Mouse (Mus musculus): Measurements from ENCODE around the gene Lingo1. TPM values are rescaled to one million over a fixed set of nuclear protein-coding genes. Genes with fewer than 3 reads are reported as not detected.
A peak's percentile ranks its signal among the peaks of the same experiment; 100 is the strongest.

The Lingo1 gene
- polyA plus RNA-seq, 1 experiment from 2014 or later = 2.3 TPM

DNA sequence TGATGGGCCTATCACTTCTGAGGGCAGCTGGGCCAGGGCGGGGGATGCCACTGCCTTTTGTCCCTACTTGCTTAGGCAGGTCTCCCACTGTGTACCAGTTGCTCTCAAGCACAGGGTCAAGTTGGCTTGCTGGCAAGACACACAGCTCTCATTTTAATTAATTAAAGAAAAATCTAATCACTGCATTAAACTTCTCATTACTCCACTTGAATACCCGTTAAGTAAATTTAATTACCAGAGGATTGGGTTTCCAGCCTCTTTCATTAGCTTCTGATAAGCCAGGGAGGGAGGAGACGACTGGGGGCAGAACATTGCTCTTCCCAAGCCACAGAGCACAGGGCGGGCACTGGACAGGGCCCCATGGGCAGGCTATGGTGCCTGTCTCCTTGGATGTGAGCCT, 113.4 kb downstream of the Lingo1 start:
- no peak overlapping the region for H3K4me3 ChIP-seq
- no peaks in the 10 kb centered on the region for H3K36me3 ChIP-seq
- H3K4me1 ChIP-seq = peaks cover 31% of the 10 kb centered on the region
- no peak overlapping the region for H3K27ac ChIP-seq
- WGBS = 35% methylated on average over 4 of the region's 4 CpGs
- no peak for DNase-seq (ENCODE audit: low spot score)
- H3K9me3 ChIP-seq = no peaks in the 10 kb centered on the region
- peaks cover 11% of the 10 kb centered on the region for H3K27me3 ChIP-seq (ENCODE audit: insufficient read depth, poor library complexity, severe bottlenecking)

- no peak overlapping the region for H3K4me3 ChIP-seq
- WGBS = 77% methylated on average over 7 of the region's 7 CpGs
- H3K36me3 ChIP-seq = no peaks in the 10 kb centered on the region
- H3K4me1 ChIP-seq = peaks cover 26% of the 10 kb centered on the region
- peaks cover 11% of the 10 kb centered on the region for H3K27me3 ChIP-seq (ENCODE audit: insufficient read depth, poor library complexity, severe bottlenecking)
- DNase-seq (ENCODE audit: low spot score) = no peak
- H3K9me3 ChIP-seq = no peaks in the 10 kb centered on the region
- no peak overlapping the region for H3K27ac ChIP-seq
Observed at GRCm38 (mm10) chr9:56681950-56682349, 114.3 kb downstream of the Lingo1 start.

DNA sequence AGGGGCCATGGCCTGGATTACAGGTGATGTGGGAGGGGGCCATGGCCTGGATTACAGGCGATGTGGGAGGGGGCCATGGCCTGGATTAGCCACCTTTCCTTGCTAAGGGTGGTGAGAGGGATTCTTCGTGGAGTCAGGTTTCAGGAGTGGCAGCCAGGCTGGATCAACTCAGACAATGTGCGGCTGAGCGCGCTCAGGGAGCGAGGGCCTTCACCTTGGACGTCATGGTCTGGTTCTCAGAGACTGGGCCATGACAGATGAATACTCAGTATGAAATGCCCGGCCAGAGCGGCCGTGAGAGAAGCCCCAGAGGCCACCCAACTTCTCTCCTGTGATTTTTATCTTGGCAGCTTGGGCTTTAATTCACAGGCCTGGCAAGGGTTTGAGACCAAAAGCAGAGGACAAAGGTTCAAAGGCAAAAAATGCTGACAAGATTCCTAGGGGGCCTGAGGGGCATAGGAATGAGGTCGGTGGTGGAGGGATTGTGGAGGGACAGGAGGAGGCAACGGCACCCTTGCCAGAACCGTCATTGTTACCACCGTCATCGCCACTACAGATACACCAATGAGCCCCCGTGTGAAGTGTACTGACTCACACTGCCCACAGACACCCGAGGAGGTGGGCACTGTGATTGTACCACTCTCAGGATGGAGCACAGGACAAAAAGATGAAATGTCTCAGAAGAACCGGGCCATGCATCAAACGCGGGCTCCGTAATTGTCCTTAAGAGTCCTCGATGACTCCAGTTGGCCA, 117.2 kb downstream of the Lingo1 start:
- WGBS = 87% methylated on average over 22 of the region's 22 CpGs
- Histone ChIP-seq H3K27ac (no peak overlapping the region), H3K4me3 (no peak overlapping the region), H3K4me1 (peaks cover 18% of the 10 kb centered on the region; the same call in 1 of the 2 replicates), H3K9me3 (no peaks in the 10 kb centered on the region), H3K36me3 (no peaks in the 10 kb centered on the region), H3K27me3 (ENCODE audit: insufficient read depth, poor library complexity, severe bottlenecking) (0 out of 2 replicates have a peak, but pooled peaks cover 4% of the 10 kb centered on the region)
- no peak for DNase-seq (ENCODE audit: low spot score)

- no peaks in the 10 kb centered on the region for H3K36me3 ChIP-seq
- H3K27ac ChIP-seq = no peak overlapping the region
- peaks cover 4% of the 10 kb centered on the region; the same call in 1 of the 2 replicates for H3K4me1 ChIP-seq
- no peak overlapping the region for H3K4me3 ChIP-seq
- no peaks in the 10 kb centered on the region for H3K27me3 ChIP-seq (ENCODE audit: insufficient read depth, poor library complexity, severe bottlenecking)
- 85% methylated on average over 7 of the region's 7 CpGs for WGBS
- DNase-seq (ENCODE audit: low spot score) = no peak
- no peaks in the 10 kb centered on the region for H3K9me3 ChIP-seq
Observed at GRCm38 (mm10) chr9:56675696-56676095, 120.6 kb downstream of the Lingo1 start.

GRCm38 (mm10) chr9:56669605-56670221, 126.6 kb downstream of the Lingo1 start:
- H3K4me3 ChIP-seq = no peak overlapping the region
- H3K9me3 ChIP-seq = no peaks in the 10 kb centered on the region
- no peaks in the 10 kb centered on the region for H3K36me3 ChIP-seq
- no peak overlapping the region for H3K27ac ChIP-seq
- H3K4me1 ChIP-seq = peaks cover 6% of the 10 kb centered on the region
- 19% methylated on average over 11 of the region's 11 CpGs for WGBS
- DNase-seq (ENCODE audit: low spot score) = peak; percentile 81
- H3K27me3 ChIP-seq (ENCODE audit: insufficient read depth, poor library complexity, severe bottlenecking) = peaks cover 12% of the 10 kb centered on the region

DNA sequence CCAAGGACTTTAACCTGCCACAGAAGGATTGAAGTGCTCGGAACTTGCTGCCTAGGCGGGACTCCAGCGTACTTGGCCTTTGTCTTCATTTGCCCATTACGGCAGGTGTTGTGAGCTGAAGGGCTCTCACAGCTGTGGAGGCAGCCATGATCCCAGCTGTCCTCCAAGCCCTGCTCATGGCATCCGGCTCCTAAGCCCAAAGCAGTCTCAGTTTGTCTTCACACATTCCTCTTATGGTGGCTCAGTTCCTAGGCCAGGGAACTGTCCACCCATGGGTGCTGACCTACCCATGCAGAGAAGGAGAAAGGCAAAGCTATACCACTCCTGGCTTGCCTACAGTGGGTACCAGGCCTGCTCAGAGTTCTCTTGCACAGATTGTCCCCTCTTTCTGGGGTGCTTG, 132.1 kb downstream of the Lingo1 start:
- Histone ChIP-seq H3K36me3 (no peaks in the 10 kb centered on the region), H3K9me3 (no peaks in the 10 kb centered on the region), H3K4me3 (no peak overlapping the region), H3K27me3 (ENCODE audit: insufficient read depth, poor library complexity, severe bottlenecking) (peaks cover 39% of the 10 kb centered on the region), H3K27ac (no peak overlapping the region), H3K4me1 (no peaks in the 10 kb centered on the region)
- DNase-seq (ENCODE audit: low spot score) = peak; percentile 80
- WGBS = 77% methylated on average over 5 of the region's 5 CpGs

- Histone ChIP-seq H3K27ac (no peak overlapping the region), H3K4me1 (no peaks in the 10 kb centered on the region), H3K9me3 (no peaks in the 10 kb centered on the region), H3K27me3 (ENCODE audit: insufficient read depth, poor library complexity, severe bottlenecking) (peaks cover 39% of the 10 kb centered on the region; the same call in 1 of the 2 replicates), H3K36me3 (no peaks in the 10 kb centered on the region), H3K4me3 (no peak overlapping the region)
- DNase-seq (ENCODE audit: low spot score) = no peak
- WGBS = 76% methylated on average over 7 of the region's 7 CpGs
Observed at GRCm38 (mm10) chr9:56662946-56663345, 133.3 kb downstream of the Lingo1 start.

GRCm38 (mm10) chr9:56662405-56662804, 133.9 kb downstream of the Lingo1 start:
- no peaks in the 10 kb centered on the region for H3K9me3 ChIP-seq
- H3K27me3 ChIP-seq (ENCODE audit: insufficient read depth, poor library complexity, severe bottlenecking) = peaks cover 40% of the 10 kb centered on the region; the same call in 1 of the 2 replicates
- H3K36me3 ChIP-seq = no peaks in the 10 kb centered on the region
- H3K27ac ChIP-seq = no peak overlapping the region
- WGBS = 55% methylated on average over 3 of the region's 3 CpGs
- no peak overlapping the region for H3K4me3 ChIP-seq
- no peaks in the 10 kb centered on the region for H3K4me1 ChIP-seq
- DNase-seq (ENCODE audit: low spot score) = no peak

- H3K9me3 ChIP-seq = no peaks in the 10 kb centered on the region
- H3K36me3 ChIP-seq = no peaks in the 10 kb centered on the region
- H3K4me1 ChIP-seq = 0 out of 2 replicates have a peak, but pooled peaks cover 8% of the 10 kb centered on the region
- no peak overlapping the region for H3K27ac ChIP-seq
- 61% methylated on average over 3 of the region's 3 CpGs for WGBS
- peaks cover 50% of the 10 kb centered on the region for H3K27me3 ChIP-seq (ENCODE audit: insufficient read depth, poor library complexity, severe bottlenecking)
- DNase-seq (ENCODE audit: low spot score) = no peak
- no peak overlapping the region for H3K4me3 ChIP-seq
Observed at GRCm38 (mm10) chr9:56661217-56661840, 134.9 kb downstream of the Lingo1 start.

GRCm38 (mm10) chr9:56658580-56658979, 137.7 kb downstream of the Lingo1 start:
- Histone ChIP-seq H3K4me3 (no peak overlapping the region), H3K36me3 (no peaks in the 10 kb centered on the region), H3K4me1 (peaks cover 12% of the 10 kb centered on the region; the same call in 1 of the 2 replicates), H3K27me3 (ENCODE audit: insufficient read depth, poor library complexity, severe bottlenecking) (peaks cover 49% of the 10 kb centered on the region), H3K27ac (no peak overlapping the region), H3K9me3 (no peaks in the 10 kb centered on the region)
- WGBS = 66% methylated on average over 4 of the region's 4 CpGs
- no peak for DNase-seq (ENCODE audit: low spot score)

GRCm38 (mm10) chr9:56657996-56658398, 138.3 kb downstream of the Lingo1 start:
- Histone ChIP-seq H3K4me3 (no peak overlapping the region), H3K36me3 (no peaks in the 10 kb centered on the region), H3K4me1 (peaks cover 12% of the 10 kb centered on the region; the same call in 1 of the 2 replicates), H3K27me3 (ENCODE audit: insufficient read depth, poor library complexity, severe bottlenecking) (peaks cover 48% of the 10 kb centered on the region), H3K27ac (no peak overlapping the region), H3K9me3 (no peaks in the 10 kb centered on the region)
- WGBS = 66% methylated on average over 6 of the region's 6 CpGs
- DNase-seq (ENCODE audit: low spot score) = no peak

DNA sequence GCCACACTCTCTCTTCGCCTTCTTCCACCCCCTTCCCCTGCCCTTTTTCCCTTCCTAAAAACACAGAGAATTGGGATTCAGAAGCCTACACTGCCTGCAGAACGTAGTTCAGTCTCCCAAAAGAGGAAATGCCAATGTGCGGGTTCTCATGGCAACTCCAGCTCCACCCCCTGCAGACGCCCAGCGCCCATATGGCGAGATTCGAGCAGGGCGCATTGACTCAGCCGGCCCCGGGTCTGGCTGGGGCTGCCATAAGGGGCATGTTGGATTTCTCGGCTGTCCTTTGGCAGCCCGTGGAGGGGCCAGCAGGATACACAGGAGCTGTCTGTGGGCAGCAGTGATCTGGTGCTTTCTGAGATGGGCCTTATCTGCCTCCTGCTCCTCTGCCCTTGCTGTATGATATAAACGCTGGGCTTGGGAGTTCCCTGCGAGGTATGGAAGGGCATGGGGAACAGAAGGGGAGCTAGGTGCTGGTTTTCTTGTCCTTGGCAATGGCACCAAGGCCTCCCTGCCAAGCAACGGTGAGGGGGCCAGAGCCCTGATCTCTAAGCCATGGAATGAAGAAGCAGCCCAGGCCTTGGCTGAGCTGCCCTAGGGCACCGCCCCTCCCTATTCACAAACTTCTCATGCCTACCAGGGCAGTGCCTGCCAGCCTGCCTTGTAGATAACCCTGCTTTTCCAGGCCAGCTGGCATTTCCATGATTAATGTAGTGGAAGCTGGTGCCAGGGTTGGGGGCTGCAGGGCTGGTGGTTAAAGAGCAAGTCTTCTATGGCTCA, 139.3 kb downstream of the Lingo1 start:
- 50% methylated on average over 16 of the region's 16 CpGs for WGBS
- Histone ChIP-seq H3K9me3 (no peaks in the 10 kb centered on the region), H3K36me3 (no peaks in the 10 kb centered on the region), H3K27me3 (ENCODE audit: insufficient read depth, poor library complexity, severe bottlenecking) (peaks cover 42% of the 10 kb centered on the region), H3K4me3 (no peak overlapping the region), H3K4me1 (peaks cover 12% of the 10 kb centered on the region; the same call in 1 of the 2 replicates), H3K27ac (peak overlapping the region; percentile 32; the same call in 1 of the 2 replicates)
- no peak for DNase-seq (ENCODE audit: low spot score)
